Mouse (Mus musculus) erythroblast, embryonic 14.5 days (primary cell): ENCODE measurements around the gene Tubal3.

Source experiments
- GATA1 ChIP-seq: IDR thresholded peaks from 2 replicates; pipeline ENCODE4 v1.6.1; 2012; ENCODE audit warnings: low read length, inconsistent platforms, mixed read lengths
- TAL1 ChIP-seq: IDR thresholded peaks from 3 replicates; pipeline ENCODE4 v1.6.1; 2012; ENCODE audit warnings: low read length, inconsistent platforms, mixed read lengths

- TF ChIP-seq GATA1 (no peak), TAL1 (no peak)
Measured at GRCm38 (mm10) chr13:3896032-3896431, 22.0 kb upstream of the Tubal3 start.
